Mouse (Mus musculus): ENCODE measurements at regions not wholly inside any gene's neighbourhood (a gene's known extent, or its start where the extent isn't known, plus 50 kb on each side); places are given as distances from the start of the nearest gene placed in this dataset.

DNA sequence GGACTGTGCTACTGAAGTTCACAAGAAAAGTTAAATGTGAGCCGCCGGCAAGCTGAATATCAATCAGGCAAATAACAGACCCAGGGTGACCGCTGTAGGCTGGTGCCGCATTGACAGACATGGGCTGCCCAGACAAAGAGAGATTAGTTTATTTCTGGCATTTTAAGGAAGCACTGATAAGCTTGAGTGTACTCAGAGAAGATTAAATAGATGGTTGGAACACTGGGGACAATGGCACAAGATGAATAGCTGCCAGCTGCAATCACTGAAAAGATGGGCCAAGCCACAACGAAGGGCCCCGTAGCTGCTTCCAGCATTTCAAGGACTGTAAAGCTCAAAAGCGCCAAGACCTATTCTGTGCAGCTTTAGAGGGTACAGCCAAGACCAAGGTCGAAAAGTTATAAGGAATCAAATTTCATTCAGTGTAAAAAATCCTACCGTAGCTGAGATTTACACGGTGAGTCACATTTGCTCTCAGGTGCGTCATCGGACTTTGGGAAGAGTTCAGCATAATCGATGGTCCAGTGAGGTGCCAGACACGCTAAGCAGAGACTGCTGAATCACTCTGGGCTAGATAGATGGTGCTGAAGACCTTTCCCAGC lies 285.1 kb upstream of the Camk1g start:
- no peak for DNase-seq (ENCODE audit: low spot score in 2 of 2)

DNA sequence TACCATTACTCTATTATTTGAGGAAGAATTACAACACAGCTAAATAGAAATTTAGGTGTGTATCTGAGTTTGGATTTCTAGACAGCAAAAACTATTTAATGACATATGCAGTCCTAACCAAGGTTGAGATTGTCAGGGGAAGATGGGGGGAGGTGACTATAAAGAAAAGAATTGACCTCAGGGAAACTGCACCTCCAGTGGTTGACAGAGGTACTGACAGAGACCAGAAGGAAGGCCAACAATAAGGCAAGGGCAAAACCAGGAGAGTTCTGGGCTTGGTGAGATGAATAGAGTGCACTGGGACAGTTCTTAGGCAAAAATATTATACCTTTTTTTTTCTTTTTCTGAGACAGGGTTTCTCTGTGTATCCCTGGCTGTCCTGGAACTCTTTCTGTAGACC lies 280.2 kb upstream of the Camk1g start:
- DNase-seq (ENCODE audit: low spot score in 2 of 2), result no peak

DNA sequence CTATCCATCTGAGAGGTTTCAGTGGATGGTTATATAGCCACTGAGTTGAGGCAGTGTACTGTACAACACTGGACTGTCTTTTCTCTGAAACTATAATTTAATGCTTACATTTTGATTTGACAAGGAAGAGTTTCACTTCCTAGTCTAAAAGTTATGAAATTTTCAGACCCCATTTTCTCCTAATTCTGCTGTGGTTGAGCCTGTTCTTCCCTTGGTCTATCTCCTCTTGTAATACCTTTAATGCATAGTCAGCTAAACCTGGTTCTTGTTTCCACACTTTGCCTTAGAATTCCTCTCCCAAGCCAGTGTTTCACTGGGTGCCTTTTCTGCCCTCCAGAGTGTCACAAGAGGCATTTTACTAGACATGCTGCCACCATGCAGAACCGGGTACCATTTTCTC lies 279.3 kb upstream of the Camk1g start:
- no peak for DNase-seq (ENCODE audit: low spot score in 2 of 2)

DNA sequence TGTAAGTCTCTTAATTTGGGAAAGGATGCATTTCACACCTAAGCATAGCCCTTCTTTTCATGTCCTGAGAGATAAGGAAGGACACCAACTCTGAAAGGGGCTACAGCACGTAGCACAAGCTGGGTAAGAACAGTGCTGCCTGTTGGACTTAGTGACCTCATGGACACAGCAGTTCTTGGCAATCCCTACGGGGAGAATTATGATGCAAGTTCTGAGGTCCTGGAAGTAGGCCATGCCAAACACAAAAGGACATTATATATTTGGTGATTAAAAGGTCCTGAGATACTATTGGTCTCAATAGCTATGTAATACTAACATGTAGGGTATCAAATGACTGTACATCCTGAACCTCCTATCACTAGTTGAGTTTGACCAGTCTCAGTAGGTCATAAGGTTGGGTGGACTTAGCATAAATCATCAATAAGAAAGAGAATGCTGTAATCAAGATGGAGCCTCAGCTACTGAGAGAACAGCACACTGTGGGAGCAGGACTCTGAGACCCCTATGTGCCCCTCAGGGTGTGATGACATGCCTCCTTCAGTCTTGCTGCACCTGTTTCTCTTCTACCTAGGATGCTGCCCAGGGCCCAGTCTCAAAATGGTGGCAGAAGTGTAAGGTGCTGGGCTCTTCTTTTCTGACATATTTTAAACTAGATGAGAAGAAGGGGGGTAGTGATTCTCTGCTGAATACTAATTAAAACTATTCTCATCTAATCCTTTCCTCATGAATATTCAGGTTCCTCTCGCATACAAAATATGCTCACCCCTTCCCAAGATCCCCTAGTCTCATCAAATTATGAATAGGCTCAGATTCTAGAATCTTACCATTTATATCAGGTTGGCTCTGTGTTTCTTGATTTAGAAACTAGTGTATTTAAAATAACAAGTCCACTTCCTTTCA lies 277.5 kb upstream of the Camk1g start:
- no peak for DNase-seq (ENCODE audit: low spot score in 2 of 2)

DNA sequence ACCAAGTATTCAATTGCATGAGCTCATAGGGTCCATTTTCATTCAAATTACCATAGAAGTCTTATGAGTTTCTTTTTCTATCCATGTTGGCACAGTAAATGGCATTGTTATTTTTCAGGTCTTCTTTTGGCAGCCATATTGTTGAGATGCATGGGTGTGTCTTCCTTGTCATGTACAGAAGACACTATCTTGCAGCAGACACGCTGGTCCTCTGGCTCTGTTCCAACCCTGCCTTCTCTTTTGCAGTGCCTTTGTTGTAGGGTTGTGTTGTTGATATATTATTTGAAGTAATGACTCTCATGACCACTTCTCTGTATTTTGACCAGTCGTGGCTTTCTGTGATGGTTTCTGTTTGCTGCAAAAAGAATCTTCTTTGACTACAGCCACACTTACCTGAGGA lies 274.4 kb upstream of the Camk1g start:
- DNase-seq (ENCODE audit: low spot score in 2 of 2), result no peak

DNA sequence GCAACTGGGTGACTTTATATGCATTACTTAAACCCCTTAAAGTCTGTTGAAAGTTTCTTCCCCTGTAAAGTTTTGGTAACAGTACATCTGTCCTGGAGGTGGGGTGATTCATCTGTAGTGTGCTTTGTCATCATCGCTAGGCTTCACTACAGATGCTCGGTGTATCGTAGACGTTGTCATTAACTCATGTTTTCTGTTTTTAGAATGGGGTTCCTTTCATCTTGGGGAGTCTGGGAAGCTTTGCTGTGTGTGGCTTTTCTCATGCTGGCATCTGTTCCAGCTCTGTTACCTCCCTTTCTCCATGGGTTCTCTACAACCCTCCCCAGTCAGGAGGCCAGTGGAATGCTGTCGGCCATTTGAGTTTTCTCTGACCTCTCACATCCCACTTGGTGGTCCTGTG lies 266.4 kb upstream of the Camk1g start:
- DNase-seq (ENCODE audit: low spot score in 2 of 2), result peak in 1 of 2 experiments; percentile 48

DNA sequence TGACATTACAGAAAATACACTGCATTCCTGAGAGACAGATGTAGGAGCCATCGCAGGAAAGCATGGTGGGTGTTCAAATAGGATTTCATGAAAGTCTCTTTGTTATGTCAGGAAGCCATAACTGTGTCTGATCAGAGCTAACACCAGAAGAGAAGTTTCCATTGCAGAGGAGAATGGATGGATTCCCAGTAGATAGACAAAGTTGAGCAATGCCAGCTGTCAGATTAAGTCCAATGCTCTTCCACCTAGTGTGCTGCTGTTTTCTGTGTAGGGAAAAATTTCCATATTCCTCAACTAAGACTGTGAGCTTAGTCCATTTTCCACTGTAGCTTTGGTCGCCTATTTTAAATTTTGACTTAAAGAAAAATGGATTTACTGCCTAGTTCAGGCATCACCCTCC lies 262.0 kb upstream of the Camk1g start:
- DNase-seq (ENCODE audit: low spot score in 2 of 2), result no peak

DNA sequence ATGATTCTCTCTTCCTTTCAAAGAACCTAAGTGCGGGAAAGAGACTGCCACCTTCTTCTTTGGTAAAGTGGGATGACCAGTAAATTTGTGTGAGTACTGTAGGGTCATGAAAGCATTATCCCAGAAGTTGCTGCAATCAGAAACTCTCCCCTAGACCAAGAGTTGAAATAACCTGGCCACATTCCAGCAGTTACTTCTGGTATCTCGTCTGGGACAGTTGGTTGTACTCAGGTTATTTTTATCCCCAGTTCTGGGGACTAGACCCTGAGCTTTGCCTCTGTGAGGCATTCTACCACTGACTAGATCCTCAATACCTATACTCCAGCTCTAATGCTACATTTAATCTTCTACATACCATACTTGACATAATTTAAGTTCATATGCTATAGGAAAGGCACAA lies 259.8 kb upstream of the Camk1g start:
- DNase-seq (ENCODE audit: low spot score in 2 of 2), result no peak

DNA sequence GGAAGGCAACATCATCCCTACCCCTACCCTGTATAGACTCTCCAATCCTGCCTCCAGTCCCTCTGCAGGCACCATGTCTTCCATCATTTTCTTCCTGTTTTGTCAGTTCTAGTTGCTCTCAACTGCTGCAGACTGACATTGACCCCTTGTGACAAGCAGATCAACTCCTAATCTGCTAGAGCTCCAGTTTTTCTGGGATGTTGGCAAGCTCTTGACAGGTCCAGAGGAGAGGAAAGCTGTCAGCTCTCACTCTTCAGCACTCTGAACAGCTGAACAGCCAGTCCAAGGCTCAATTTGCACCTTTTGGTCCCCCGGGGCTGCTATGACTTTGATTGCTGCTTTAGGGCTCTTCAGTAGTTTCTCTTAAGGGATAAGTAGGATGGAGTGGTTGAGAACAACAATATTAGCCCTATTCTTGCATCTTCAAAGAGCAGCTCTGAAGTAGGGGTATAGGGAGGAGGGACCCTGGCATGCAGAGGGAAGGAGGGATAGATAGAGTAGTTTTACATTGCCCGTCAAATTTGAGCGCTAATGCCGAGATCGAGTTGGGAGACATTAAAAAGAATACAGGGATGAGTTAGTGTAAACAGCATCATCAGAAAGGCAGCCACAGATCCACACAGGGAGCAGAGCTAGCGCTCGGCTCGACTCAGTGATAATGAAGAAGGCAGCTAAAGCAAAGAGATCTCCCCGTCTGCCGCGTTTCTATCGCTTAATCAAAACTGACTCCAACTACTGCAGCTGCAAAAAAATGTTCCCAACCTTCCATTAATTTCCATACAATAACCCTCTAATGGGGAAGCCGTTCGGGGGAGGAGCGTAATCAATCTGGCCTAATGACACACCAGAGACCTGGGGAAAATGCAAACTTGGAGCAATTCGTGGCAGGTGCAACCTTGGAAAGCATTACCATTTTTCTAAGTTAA lies 257.1 kb upstream of the Camk1g start:
- DNase-seq (ENCODE audit: low spot score in 2 of 2), result no peak

DNA sequence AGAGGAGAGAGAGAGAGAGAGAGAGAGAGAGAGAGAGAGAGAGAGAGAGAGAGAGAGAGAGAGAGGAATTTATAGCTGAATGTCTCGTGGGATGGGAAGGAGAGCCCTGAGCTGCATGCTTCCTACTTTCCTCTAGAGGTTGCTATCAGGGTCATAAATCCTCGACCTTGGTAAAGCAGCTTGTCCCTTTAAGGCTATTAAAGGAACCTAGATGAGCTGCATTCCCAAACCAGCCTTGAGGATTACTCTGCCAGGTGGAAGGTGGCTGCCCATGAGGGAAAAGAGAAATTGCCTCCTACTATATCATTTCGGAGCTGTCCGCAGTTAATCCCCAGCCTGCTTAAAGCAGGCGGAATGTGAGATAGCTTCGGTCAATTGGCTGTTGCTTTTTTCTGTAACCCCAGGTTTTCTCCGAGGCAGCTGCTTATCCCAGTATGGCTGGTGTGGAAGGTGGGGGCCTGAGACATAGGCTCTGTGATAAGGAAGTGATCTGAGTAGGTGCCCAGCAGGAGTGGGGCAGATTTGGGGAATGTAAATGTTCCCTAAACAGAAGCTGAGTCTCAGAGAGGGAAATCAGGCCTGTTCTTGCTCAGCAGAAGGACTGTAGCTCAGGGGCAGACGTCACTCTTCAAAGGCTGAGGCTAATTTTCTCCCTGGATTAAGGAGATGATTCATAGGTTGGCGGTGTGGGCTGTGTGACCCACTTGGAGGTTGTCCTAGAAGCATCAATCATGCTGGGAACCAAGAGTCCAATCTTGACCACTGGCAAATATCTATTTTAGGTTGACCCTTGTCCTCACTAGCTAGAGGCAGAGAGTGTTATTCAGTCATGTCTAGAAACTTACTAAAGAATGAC lies 255.2 kb upstream of the Camk1g start:
- no peak for DNase-seq (ENCODE audit: low spot score in 2 of 2)

DNA sequence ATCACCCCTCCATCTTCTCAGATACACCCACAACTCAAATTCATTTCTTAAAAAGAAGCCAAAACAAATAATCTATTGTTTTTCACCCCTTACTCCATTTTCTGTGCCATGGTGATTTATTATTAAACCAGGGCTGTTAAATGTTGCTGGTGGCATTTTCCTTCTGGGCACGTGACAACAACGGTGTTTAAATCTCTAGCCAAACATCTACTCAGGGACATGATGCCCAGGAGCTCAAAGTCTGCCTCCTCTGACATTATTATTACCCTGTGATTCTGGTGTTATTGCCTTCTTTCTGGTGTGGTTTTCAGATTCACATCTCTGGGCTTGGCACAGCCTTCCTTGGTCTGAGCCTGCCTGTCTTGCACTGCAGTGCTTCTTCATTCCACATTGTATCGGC lies 253.5 kb upstream of the Camk1g start:
- no peak for DNase-seq (ENCODE audit: low spot score in 2 of 2)

DNA sequence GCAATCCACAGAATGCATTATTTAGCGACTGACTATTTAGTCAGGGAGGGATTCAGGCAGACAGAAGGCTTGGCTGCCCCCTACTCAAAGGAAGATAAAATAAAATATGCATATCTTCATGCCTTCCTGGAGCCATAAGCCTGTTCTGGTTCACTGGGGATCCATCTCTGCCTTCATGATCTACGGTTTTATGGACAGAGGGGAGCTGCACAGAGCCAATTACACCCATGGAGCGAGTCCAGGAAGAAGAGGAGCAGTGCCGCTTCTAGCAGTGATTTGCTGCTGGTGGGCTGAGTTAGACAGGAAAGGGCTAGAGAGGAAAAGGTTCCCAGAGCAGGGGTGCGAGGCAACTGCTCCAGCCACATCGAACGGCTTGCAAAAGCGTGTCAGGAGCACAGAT lies 248.2 kb upstream of the Camk1g start:
- no peak for DNase-seq (ENCODE audit: low spot score in 2 of 2)

DNA sequence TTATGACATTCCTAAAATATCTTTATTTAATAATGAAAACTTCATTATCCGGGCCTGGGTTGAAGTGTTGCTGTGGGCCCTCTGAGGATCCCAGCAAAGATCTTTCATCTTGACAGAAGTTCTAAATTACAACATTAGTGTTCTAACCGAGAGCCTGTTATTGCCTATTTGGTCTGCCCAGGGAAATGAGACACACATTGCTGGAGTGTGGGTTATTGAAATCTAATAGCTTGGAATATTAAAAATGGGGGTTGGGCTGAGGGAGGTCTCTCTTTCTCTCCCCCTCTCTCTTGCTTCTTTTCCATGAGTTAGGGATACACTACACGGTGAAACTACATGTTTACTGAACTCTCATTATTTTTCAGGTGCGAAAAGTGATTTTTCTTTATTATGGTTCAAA lies 240.4 kb upstream of the Camk1g start:
- no peak for DNase-seq (ENCODE audit: low spot score in 2 of 2)

DNA sequence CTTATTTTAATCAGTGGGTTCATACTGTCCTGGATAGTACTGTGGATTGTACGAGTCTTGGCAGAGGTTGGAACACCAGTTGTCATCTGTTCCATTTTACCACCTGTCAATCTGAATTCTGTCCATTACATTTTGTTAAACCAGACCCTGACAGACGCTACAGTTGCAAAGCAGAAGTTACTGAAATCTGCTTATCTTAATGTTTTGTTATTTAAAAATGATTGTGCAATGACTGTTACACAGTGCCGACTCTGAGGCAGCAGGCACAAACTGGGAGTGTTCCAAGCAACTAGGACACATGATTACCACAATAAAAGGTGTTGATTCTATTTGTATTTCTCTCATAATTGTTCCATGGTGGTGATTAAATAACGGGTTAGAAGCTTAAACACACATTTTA lies 229.8 kb upstream of the Camk1g start:
- no peak for DNase-seq (ENCODE audit: low spot score in 2 of 2)

DNA sequence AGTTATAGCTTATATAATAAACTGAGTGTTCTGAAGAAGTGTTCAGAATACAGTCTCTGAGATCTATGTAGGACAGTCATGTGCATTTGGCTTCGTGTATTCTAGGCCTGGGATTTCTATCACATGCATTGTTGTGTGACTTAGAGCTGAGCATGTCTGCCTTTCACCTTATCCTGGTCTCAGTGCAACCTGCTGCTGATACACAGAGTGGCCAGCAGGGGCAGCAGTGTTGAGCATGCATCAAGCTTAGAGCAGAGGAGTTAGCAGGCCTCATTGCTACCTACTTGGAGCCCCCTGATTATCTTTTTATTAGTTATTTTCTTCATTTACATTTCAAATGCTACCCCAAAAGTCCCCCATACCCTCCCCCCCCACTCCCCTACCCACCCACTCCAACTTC lies 229.1 kb upstream of the Camk1g start:
- DNase-seq (ENCODE audit: low spot score in 2 of 2), result no peak

DNA sequence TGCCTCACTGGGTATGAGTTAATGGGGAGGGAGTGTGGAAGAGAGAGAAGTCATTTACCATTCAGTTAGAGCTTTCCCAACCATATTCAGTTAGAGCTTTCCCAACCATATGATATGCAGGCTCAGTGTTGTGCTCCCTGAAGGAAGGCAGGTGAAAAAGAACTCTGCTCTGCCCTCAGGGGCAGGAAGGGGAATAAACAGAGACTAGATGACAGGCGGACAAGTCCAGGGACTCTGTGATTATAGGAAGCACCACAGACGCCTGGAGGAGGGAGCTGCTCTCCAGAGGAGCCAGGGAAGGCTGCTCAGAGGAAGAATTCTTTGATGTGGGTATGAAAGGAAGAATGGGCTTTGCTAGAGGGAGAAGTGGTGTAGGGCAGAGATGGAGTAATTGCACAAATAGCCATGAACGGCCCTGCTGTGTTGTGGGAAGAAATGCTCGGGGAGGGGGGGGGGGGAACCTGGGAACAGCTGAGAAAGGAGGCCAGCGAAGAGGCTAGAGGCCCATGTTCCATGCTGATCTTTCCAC lies 220.3 kb upstream of the Camk1g start:
- no peak for DNase-seq (ENCODE audit: low spot score in 2 of 2)

DNA sequence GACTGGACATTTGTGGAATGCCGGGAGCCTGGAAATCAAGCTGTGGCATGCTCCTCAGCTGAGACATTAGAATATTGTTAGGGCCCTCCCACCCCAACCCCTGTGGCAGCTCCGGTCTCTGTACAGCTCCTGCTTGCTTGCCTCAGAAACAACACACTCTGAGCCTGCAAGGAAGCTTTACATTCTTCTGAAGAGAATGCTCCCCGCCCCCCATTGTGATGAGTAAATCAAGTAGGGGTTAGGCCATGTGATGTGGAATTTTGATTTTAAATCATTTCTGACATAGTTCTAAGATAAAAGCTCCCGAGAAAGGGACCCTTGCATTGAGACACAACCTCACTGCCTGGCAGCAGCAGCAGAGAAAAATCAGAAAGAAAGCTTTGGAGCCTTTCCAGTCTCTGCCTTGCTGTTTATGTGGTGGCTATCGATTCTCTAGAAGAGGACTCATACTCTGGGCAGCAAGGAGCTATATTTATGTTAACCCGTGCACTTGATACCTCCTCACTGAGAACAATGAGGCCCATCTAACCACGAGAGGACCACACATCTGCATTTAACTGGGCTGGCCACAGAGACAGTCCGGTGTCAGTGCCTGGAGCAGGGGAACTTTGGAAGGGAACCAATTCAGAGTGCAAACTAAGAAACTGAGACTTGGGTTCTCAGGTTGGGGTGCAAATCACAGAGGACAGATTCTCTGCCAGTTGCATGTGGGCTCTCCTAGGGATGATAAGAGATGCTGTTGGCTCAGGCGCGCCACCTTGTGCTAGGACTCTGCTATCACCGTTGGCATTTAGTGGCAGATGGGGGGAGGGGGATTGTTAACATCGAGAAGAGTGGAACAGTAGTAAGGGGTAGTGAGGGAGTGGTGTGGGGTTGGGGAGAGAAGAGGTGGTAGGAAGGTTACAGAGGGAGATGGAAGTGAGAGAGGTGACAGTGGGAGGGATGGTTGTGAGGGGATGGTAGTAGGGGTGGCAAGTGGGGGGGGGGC lies 218.7 kb upstream of the Camk1g start:
- DNase-seq (ENCODE audit: low spot score in 2 of 2), result peak; percentile 35 to 48

DNA sequence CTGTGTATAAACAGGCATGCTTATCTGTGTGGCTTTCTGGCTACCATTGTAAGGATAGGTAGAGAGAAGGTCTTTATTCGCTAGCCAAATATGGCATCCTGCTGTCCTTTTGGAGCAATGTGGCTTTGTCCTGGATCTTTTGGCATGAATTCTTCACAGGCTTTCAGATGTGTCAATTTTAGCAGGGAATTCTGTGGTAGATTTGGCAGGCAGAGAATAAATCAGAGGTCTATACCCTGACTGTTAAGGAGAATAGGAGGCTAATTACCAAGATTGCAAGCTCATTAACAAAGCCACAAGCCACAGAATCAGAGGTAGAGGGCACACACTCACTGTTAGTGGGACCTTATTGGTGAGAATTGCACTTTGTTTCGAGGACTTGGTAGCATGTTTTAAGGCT lies 217.2 kb upstream of the Camk1g start:
- no peak for DNase-seq (ENCODE audit: low spot score in 2 of 2)

DNA sequence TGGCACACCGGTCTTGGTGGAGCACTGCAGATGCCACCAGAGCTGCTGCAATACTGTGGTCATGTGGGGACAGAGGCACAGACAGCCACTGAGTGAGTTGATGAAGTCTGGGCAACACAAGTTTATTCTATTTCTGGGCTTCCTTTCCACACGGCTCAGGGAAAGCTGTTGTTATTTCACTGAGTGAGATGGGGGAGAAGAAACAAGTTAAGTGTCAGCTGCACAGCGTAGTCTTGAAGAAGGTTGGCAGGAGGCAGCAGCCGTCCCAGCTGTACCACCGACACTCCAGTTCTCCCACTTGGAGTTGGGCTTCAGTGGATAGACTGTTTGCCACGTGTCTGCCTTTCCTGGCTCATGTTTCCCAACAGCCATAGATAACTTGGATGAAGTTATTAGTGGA lies 216.8 kb upstream of the Camk1g start:
- peak in 1 of 2 experiments; percentile 86 for DNase-seq (ENCODE audit: low spot score in 2 of 2)

DNA sequence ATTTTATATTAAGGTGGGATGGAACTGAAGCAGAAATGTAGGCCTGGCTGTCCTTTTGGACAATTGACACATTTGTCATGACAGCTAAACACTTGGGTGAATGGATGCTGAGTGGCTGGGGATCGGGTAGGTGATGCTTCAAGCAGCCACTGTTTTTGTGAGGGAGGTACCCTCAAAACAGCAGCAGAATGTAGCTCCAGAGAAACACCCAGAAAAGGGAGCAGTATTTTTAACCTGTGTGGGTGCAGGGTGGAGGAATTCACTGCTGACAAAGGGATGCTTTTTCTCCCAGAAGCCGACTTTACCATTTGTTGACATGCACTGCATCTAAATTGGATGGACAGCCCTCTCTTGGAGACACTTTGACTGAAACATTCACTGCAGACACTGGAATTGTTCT lies 213.7 kb upstream of the Camk1g start:
- peak in 1 of 2 experiments; percentile 44 for DNase-seq (ENCODE audit: low spot score in 2 of 2)

All from left cerebral cortex, adult 8-10 months (tissue).